Mouse (Mus musculus): ENCODE data around the gene Aldh3a2. TPM values are rescaled to one million over a fixed set of nuclear protein-coding genes. Genes with fewer than 3 reads are reported as not detected.
"Not testable (repeated sequence)": the region's sequence is repeated elsewhere in the genome, so short reads cannot be mapped to it uniquely, and the experiment has no call there.

Gene Aldh3a2
- 58.1 and 65.1 TPM in 2 replicates for total RNA-seq (2017)

- ATAC-seq (ENCODE audit: extremely low read depth, insufficient number of reproducible peaks, low FRiP score, poor library complexity, severe bottlenecking) = peak; percentile 96
These were observed at the start of gene Aldh3a2 for GRCm38 (mm10) chr11:61266551-61267533. TSS of gene Aldh3a2 (minus strand) at chr11:61267464.

GRCm38 (mm10) chr11:61316864-61317263 lies 49.6 kb upstream of the Aldh3a2 start:
- no peak for ATAC-seq (ENCODE audit: extremely low read depth, insufficient number of reproducible peaks, low FRiP score, poor library complexity, severe bottlenecking)

GRCm38 (mm10) chr11:61310321-61310720 lies 43.1 kb upstream of the Aldh3a2 start:
- no peak for ATAC-seq (ENCODE audit: extremely low read depth, insufficient number of reproducible peaks, low FRiP score, poor library complexity, severe bottlenecking)

GRCm38 (mm10) chr11:61309831-61310230 lies 42.6 kb upstream of the Aldh3a2 start:
- peak; percentile 25; the same call in 1 of the 2 replicates for ATAC-seq (ENCODE audit: extremely low read depth, insufficient number of reproducible peaks, low FRiP score, poor library complexity, severe bottlenecking)

- no peak for ATAC-seq (ENCODE audit: extremely low read depth, insufficient number of reproducible peaks, low FRiP score, poor library complexity, severe bottlenecking)
These were observed 40.5 kb upstream of the Aldh3a2 start for GRCm38 (mm10) chr11:61307795-61308194.

- no peak for ATAC-seq (ENCODE audit: extremely low read depth, insufficient number of reproducible peaks, low FRiP score, poor library complexity, severe bottlenecking)
These were observed 38.1 kb upstream of the Aldh3a2 start for GRCm38 (mm10) chr11:61305377-61305776.

GRCm38 (mm10) chr11:61304535-61304934 lies 37.3 kb upstream of the Aldh3a2 start:
- ATAC-seq (ENCODE audit: extremely low read depth, insufficient number of reproducible peaks, low FRiP score, poor library complexity, severe bottlenecking) = not testable (repeated sequence)

- ATAC-seq (ENCODE audit: extremely low read depth, insufficient number of reproducible peaks, low FRiP score, poor library complexity, severe bottlenecking) = no peak
These were observed 33.6 kb upstream of the Aldh3a2 start for GRCm38 (mm10) chr11:61300716-61301392.

- no peak for ATAC-seq (ENCODE audit: extremely low read depth, insufficient number of reproducible peaks, low FRiP score, poor library complexity, severe bottlenecking)
These were observed 32.9 kb upstream of the Aldh3a2 start for GRCm38 (mm10) chr11:61300205-61300604.

- ATAC-seq (ENCODE audit: extremely low read depth, insufficient number of reproducible peaks, low FRiP score, poor library complexity, severe bottlenecking) = no peak
These were observed 30.6 kb upstream of the Aldh3a2 start for GRCm38 (mm10) chr11:61297901-61298300.

- ATAC-seq (ENCODE audit: extremely low read depth, insufficient number of reproducible peaks, low FRiP score, poor library complexity, severe bottlenecking) = no peak
These were observed 30.1 kb upstream of the Aldh3a2 start for GRCm38 (mm10) chr11:61297326-61297725.

GRCm38 (mm10) chr11:61296556-61296955 lies 29.3 kb upstream of the Aldh3a2 start:
- ATAC-seq (ENCODE audit: extremely low read depth, insufficient number of reproducible peaks, low FRiP score, poor library complexity, severe bottlenecking) = no peak

GRCm38 (mm10) chr11:61295556-61295955 lies 28.3 kb upstream of the Aldh3a2 start:
- ATAC-seq (ENCODE audit: extremely low read depth, insufficient number of reproducible peaks, low FRiP score, poor library complexity, severe bottlenecking) = no peak

GRCm38 (mm10) chr11:61294431-61294830 lies 27.2 kb upstream of the Aldh3a2 start:
- no peak for ATAC-seq (ENCODE audit: extremely low read depth, insufficient number of reproducible peaks, low FRiP score, poor library complexity, severe bottlenecking)

- ATAC-seq (ENCODE audit: extremely low read depth, insufficient number of reproducible peaks, low FRiP score, poor library complexity, severe bottlenecking) = no peak
These were observed 26.0 kb upstream of the Aldh3a2 start for GRCm38 (mm10) chr11:61293251-61293650.

- ATAC-seq (ENCODE audit: extremely low read depth, insufficient number of reproducible peaks, low FRiP score, poor library complexity, severe bottlenecking) = no peak
These were observed 17.1 kb upstream of the Aldh3a2 start for GRCm38 (mm10) chr11:61284323-61284722.

- no peak for ATAC-seq (ENCODE audit: extremely low read depth, insufficient number of reproducible peaks, low FRiP score, poor library complexity, severe bottlenecking)
These were observed 16.3 kb upstream of the Aldh3a2 start for GRCm38 (mm10) chr11:61283414-61284049.

GRCm38 (mm10) chr11:61278445-61279077 lies 11.3 kb upstream of the Aldh3a2 start:
- no peak for ATAC-seq (ENCODE audit: extremely low read depth, insufficient number of reproducible peaks, low FRiP score, poor library complexity, severe bottlenecking)

- no peak for ATAC-seq (ENCODE audit: extremely low read depth, insufficient number of reproducible peaks, low FRiP score, poor library complexity, severe bottlenecking)
These were observed 10.7 kb upstream of the Aldh3a2 start for GRCm38 (mm10) chr11:61277937-61278336.
